Mouse (Mus musculus): ENCODE measurements around the gene Tspan9.
A peak's percentile ranks its signal among the peaks of the same experiment; 100 is the strongest.

The Tspan9 gene

GRCm38 (mm10) chr6:128076104-128077020, 67.0 kb downstream of the Tspan9 start:
- DNase-seq (ENCODE audit: low read depth), result peak; percentile 46

GRCm38 (mm10) chr6:128075453-128076003, 67.9 kb downstream of the Tspan9 start:
- DNase-seq (ENCODE audit: low read depth), result no peak

- DNase-seq (ENCODE audit: low read depth), result no peak
These were observed 72.4 kb downstream of the Tspan9 start for GRCm38 (mm10) chr6:128070921-128071558.

GRCm38 (mm10) chr6:128070072-128070872, 73.1 kb downstream of the Tspan9 start:
- no peak for DNase-seq (ENCODE audit: low read depth)

- DNase-seq (ENCODE audit: low read depth), result no peak
These were observed 75.2 kb downstream of the Tspan9 start for GRCm38 (mm10) chr6:128068144-128068543.

- DNase-seq (ENCODE audit: low read depth), result no peak
These were observed 77.4 kb downstream of the Tspan9 start for GRCm38 (mm10) chr6:128065982-128066381.

- no peak for DNase-seq (ENCODE audit: low read depth)
These were observed 79.9 kb downstream of the Tspan9 start for GRCm38 (mm10) chr6:128063501-128063900.

- no peak for DNase-seq (ENCODE audit: low read depth)
These were observed 80.6 kb downstream of the Tspan9 start for GRCm38 (mm10) chr6:128062784-128063183.

GRCm38 (mm10) chr6:128062216-128062615, 81.2 kb downstream of the Tspan9 start:
- no peak for DNase-seq (ENCODE audit: low read depth)

GRCm38 (mm10) chr6:128061342-128061741, 82.1 kb downstream of the Tspan9 start:
- no peak for DNase-seq (ENCODE audit: low read depth)

- DNase-seq (ENCODE audit: low read depth), result no peak
These were observed 84.8 kb downstream of the Tspan9 start for GRCm38 (mm10) chr6:128058570-128058969.

GRCm38 (mm10) chr6:128058157-128058556, 85.2 kb downstream of the Tspan9 start:
- DNase-seq (ENCODE audit: low read depth), result no peak

- no peak for DNase-seq (ENCODE audit: low read depth)
These were observed 90.2 kb downstream of the Tspan9 start for GRCm38 (mm10) chr6:128053000-128053732.

- DNase-seq (ENCODE audit: low read depth), result no peak
These were observed 95.7 kb downstream of the Tspan9 start for GRCm38 (mm10) chr6:128047671-128048070.

- DNase-seq (ENCODE audit: low read depth), result no peak
These were observed 96.2 kb downstream of the Tspan9 start for GRCm38 (mm10) chr6:128047239-128047638.

GRCm38 (mm10) chr6:128046799-128047198, 96.6 kb downstream of the Tspan9 start:
- no peak for DNase-seq (ENCODE audit: low read depth)

GRCm38 (mm10) chr6:128044691-128045090, 98.7 kb downstream of the Tspan9 start:
- no peak for DNase-seq (ENCODE audit: low read depth)

- DNase-seq (ENCODE audit: low read depth), result no peak
These were observed 99.9 kb downstream of the Tspan9 start for GRCm38 (mm10) chr6:128043486-128043885.

GRCm38 (mm10) chr6:128041836-128042235, 101.6 kb downstream of the Tspan9 start:
- no peak for DNase-seq (ENCODE audit: low read depth)

GRCm38 (mm10) chr6:128039077-128039766, 104.2 kb downstream of the Tspan9 start:
- DNase-seq (ENCODE audit: low read depth), result no peak

GRCm38 (mm10) chr6:128038568-128038967, 104.8 kb downstream of the Tspan9 start:
- no peak for DNase-seq (ENCODE audit: low read depth)
